Mouse (Mus musculus) kidney, adult 2 months (tissue): ENCODE measurements around the gene Fam214b.

ENCODE experiments used
- CTCF ChIP-seq: fragments of 200-500 bp; conservative IDR thresholded peaks from 2 replicates; pipeline ENCODE4 v1.5.1; 2011; ENCODE audit warnings: low read depth, mild to moderate bottlenecking, control low read depth, low read length, moderate library complexity, mixed read lengths; ENCODE audit not compliant: insufficient read depth, insufficient read length
- POLR2A ChIP-seq: fragments of 200-500 bp; IDR thresholded peaks from one replicate; pipeline ENCODE4 v1.6.1; 2011; ENCODE audit warnings: low read depth, low read length, control low read depth

- no peak for TF ChIP-seq CTCF
- TF ChIP-seq POLR2A = no peak
These were observed 16.9 kb downstream of the Fam214b start for GRCm38 (mm10) chr4:43029121-43029520.
